Mouse (Mus musculus): Measurements from ENCODE around the gene Atp1b1. TPM values are rescaled to one million over a fixed set of nuclear protein-coding genes. Genes with fewer than 3 reads are reported as not detected.

Atp1b1 gene
- polyA plus RNA-seq, 2 experiments = 6.5 to 7.9 TPM

DNA sequence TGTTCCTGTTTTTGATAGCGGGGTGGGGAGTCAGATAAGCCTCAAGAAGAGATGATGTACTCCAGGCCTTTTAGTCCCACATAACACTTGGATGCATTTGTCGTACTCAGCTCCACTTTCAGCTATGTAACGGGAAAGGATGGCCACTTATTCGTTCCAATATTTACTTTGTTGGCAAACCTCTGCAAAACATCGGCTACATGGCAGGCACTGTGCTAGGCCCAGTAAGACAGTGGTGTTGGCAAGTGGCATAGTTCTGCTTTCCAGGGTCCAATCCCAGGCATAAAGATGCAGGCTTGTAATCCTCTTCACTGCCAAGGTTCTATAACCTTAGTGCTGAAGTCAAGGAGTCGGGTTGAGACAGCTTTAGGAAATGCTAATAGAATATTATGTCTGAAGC lies 16.2 kb upstream of the Atp1b1 start:
- Histone ChIP-seq H3K36me3 (replicated peaks; ENCODE audit: control insufficient read depth, insufficient read depth, low read depth) (no peaks in the 10 kb centered on the region), H3K4me3 (ENCODE audit: insufficient read depth in 1 of 2, low read depth in 2 of 2, low read length in 2 of 2) (no peak overlapping the region), H3K27ac (no peak overlapping the region), H3K4me2 (ENCODE audit: low read depth) (no peak overlapping the region), H3K9me3 (ENCODE audit: control insufficient read depth, low read length) (no peaks in the 10 kb centered on the region), H3K9ac (replicated peaks) (no peak overlapping the region), H3K4me1 (replicated peaks; ENCODE audit: control insufficient read depth in 2 of 2, insufficient read depth in 2 of 2, low read length in 1 of 2) (no peaks in the 10 kb centered on the region), H3K27me3 (ENCODE audit: control insufficient read depth, insufficient read depth, low read length) (no peaks in the 10 kb centered on the region)
- no peak for TF ChIP-seq CTCF (IDR thresholded peaks at IDR 0.05; ENCODE audit: low read depth)
- no peak for TF ChIP-seq EP300 (IDR thresholded peaks at IDR 0.05; ENCODE audit: low read depth)
- ATAC-seq (ENCODE audit: insufficient read depth) = no peak
- 58% methylated on average over 6 of the region's 6 CpGs for WGBS (ENCODE audit: insufficient replicate concordance)
- DNase-seq (ENCODE audit: low read depth in 3 of 3, low spot score in 3 of 3) = no peak

- ATAC-seq (ENCODE audit: insufficient read depth) (no peak), DNase-seq (ENCODE audit: low read depth in 3 of 3, low spot score in 3 of 3) (no peak)
- no peak overlapping the region for H3K27ac ChIP-seq
- H3K4me2 ChIP-seq (ENCODE audit: low read depth) = no peak overlapping the region
- TF ChIP-seq CTCF (IDR thresholded peaks at IDR 0.05; ENCODE audit: low read depth) (no peak), EP300 (IDR thresholded peaks at IDR 0.05; ENCODE audit: low read depth) (no peak)
- H3K27me3 ChIP-seq (ENCODE audit: control insufficient read depth, insufficient read depth, low read length) = no peaks in the 10 kb centered on the region
- no peak overlapping the region for H3K4me3 ChIP-seq (ENCODE audit: insufficient read depth in 1 of 2, low read depth in 2 of 2, low read length in 2 of 2)
- H3K9ac ChIP-seq (replicated peaks) = no peak overlapping the region
- H3K4me1 ChIP-seq (replicated peaks; ENCODE audit: control insufficient read depth in 2 of 2, insufficient read depth in 2 of 2, low read length in 1 of 2) = no peaks in the 10 kb centered on the region
- WGBS (ENCODE audit: insufficient replicate concordance) = 80% methylated on average over 7 of the region's 7 CpGs
- no peaks in the 10 kb centered on the region for H3K36me3 ChIP-seq (replicated peaks; ENCODE audit: control insufficient read depth, insufficient read depth, low read depth)
- H3K9me3 ChIP-seq (ENCODE audit: control insufficient read depth, low read length) = no peaks in the 10 kb centered on the region
Observed at GRCm38 (mm10) chr1:164473398-164473797, 15.2 kb upstream of the Atp1b1 start.

- H3K4me1 ChIP-seq (replicated peaks; ENCODE audit: control insufficient read depth in 2 of 2, insufficient read depth in 2 of 2, low read length in 1 of 2) = no peaks in the 10 kb centered on the region
- no peak overlapping the region for H3K27ac ChIP-seq
- H3K4me3 ChIP-seq (ENCODE audit: insufficient read depth in 1 of 2, low read depth in 2 of 2, low read length in 2 of 2) = no peak overlapping the region
- no peak overlapping the region for H3K4me2 ChIP-seq (ENCODE audit: low read depth)
- no peaks in the 10 kb centered on the region for H3K36me3 ChIP-seq (replicated peaks; ENCODE audit: control insufficient read depth, insufficient read depth, low read depth)
- no peak for ATAC-seq (ENCODE audit: insufficient read depth)
- WGBS (ENCODE audit: insufficient replicate concordance) = 72% methylated on average over 5 of the region's 5 CpGs
- H3K9ac ChIP-seq (replicated peaks) = no peak overlapping the region
- no peaks in the 10 kb centered on the region for H3K9me3 ChIP-seq (ENCODE audit: control insufficient read depth, low read length)
- TF ChIP-seq EP300 (IDR thresholded peaks at IDR 0.05; ENCODE audit: low read depth) (no peak), CTCF (IDR thresholded peaks at IDR 0.05; ENCODE audit: low read depth) (no peak)
- no peaks in the 10 kb centered on the region for H3K27me3 ChIP-seq (ENCODE audit: control insufficient read depth, insufficient read depth, low read length)
- DNase-seq (ENCODE audit: low read depth in 3 of 3, low spot score in 3 of 3) = no peak
Observed at GRCm38 (mm10) chr1:164471632-164472031, 13.5 kb upstream of the Atp1b1 start.

GRCm38 (mm10) chr1:164470985-164471384 lies 12.8 kb upstream of the Atp1b1 start:
- H3K27ac ChIP-seq = no peak overlapping the region
- TF ChIP-seq CTCF (IDR thresholded peaks at IDR 0.05; ENCODE audit: low read depth) = no peak
- no peak for TF ChIP-seq EP300 (IDR thresholded peaks at IDR 0.05; ENCODE audit: low read depth)
- H3K36me3 ChIP-seq (replicated peaks; ENCODE audit: control insufficient read depth, insufficient read depth, low read depth) = no peaks in the 10 kb centered on the region
- no peak overlapping the region for H3K9ac ChIP-seq (replicated peaks)
- no peak overlapping the region for H3K4me2 ChIP-seq (ENCODE audit: low read depth)
- no peak overlapping the region for H3K4me3 ChIP-seq (ENCODE audit: insufficient read depth in 1 of 2, low read depth in 2 of 2, low read length in 2 of 2)
- WGBS (ENCODE audit: insufficient replicate concordance) = 58% methylated on average over 6 of the region's 6 CpGs
- H3K27me3 ChIP-seq (ENCODE audit: control insufficient read depth, insufficient read depth, low read length) = no peaks in the 10 kb centered on the region
- DNase-seq (ENCODE audit: low read depth in 3 of 3, low spot score in 3 of 3) (no peak), ATAC-seq (ENCODE audit: insufficient read depth) (no peak)
- H3K9me3 ChIP-seq (ENCODE audit: control insufficient read depth, low read length) = no peaks in the 10 kb centered on the region
- no peaks in the 10 kb centered on the region for H3K4me1 ChIP-seq (replicated peaks; ENCODE audit: control insufficient read depth in 2 of 2, insufficient read depth in 2 of 2, low read length in 1 of 2)

DNA sequence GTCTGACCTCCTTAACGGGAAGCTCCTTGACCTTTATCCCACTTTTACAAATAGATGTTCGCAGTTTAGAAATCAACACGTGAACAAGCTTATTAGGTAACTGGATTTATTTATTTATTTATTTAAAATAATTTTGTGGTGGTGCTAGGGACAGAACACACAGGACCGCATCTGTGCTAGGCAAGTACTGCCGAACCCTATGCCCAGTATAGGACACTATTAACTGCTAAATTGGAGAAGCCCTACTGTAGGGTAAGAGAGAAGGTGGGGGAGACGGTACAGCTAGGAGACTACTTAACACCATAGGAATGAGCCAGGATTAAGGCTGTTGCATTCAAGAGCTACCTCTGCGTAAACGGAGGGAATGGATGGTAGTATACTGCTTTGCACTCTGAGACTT lies 10.2 kb upstream of the Atp1b1 start:
- H3K9me3 ChIP-seq (ENCODE audit: control insufficient read depth, low read length) = no peaks in the 10 kb centered on the region
- H3K9ac ChIP-seq (replicated peaks) = no peak overlapping the region
- 74% methylated on average over 8 of the region's 8 CpGs for WGBS (ENCODE audit: insufficient replicate concordance)
- H3K4me3 ChIP-seq (ENCODE audit: insufficient read depth in 1 of 2, low read depth in 2 of 2, low read length in 2 of 2) = no peak overlapping the region
- H3K27me3 ChIP-seq (ENCODE audit: control insufficient read depth, insufficient read depth, low read length) = no peaks in the 10 kb centered on the region
- H3K4me2 ChIP-seq (ENCODE audit: low read depth) = no peak overlapping the region
- H3K27ac ChIP-seq = no peak overlapping the region
- DNase-seq (ENCODE audit: low read depth in 3 of 3, low spot score in 3 of 3) = no peak
- no peak for TF ChIP-seq CTCF (IDR thresholded peaks at IDR 0.05; ENCODE audit: low read depth)
- no peak for TF ChIP-seq EP300 (IDR thresholded peaks at IDR 0.05; ENCODE audit: low read depth)
- no peaks in the 10 kb centered on the region for H3K4me1 ChIP-seq (replicated peaks; ENCODE audit: control insufficient read depth in 2 of 2, insufficient read depth in 2 of 2, low read length in 1 of 2)
- H3K36me3 ChIP-seq (replicated peaks; ENCODE audit: control insufficient read depth, insufficient read depth, low read depth) = no peaks in the 10 kb centered on the region
- ATAC-seq (ENCODE audit: insufficient read depth) = no peak
